Mouse (Mus musculus): ENCODE measurements around the gene Mtch2.

DNA sequence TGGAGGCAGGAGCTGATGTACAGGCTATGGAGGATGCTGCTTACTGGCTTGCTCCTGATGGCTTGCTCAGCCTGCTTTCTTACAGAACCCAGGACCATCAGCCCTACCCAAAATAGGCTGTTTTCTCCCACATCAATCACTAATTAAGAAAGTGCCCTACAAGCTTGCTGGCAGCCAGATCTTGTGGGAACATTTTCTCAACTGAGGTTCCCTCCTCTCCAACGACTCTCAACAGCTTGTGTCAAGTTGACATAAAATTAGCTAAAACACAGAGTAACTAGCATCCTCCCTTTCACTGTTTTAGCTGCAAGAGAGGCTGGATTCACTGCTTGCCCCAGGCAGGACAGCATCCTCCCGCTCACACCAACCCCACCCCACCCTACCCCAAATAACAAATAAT is 34.9 kb downstream of the Mtch2 start:
- no peak for TF ChIP-seq CTCF (IDR thresholded peaks at IDR 0.05; ENCODE audit: insufficient read depth, low read depth, low read length)
- no peak for TF ChIP-seq POLR2A (IDR thresholded peaks at IDR 0.05; ENCODE audit: insufficient read depth, low read depth, low read length)

Measured in olfactory bulb, adult 2 months (tissue).